Mouse (Mus musculus) testis, adult 2 months (tissue): ENCODE results near the gene Afap1.

ENCODE experiments used
- CTCF ChIP-seq: fragments of 200-500 bp; IDR thresholded peaks from 2 replicates; pipeline ENCODE4 v1.5.1; 2012; ENCODE audit warnings: low read depth, mild to moderate bottlenecking, inconsistent platforms, low read length, moderate library complexity; ENCODE audit not compliant: control insufficient read depth, insufficient read depth, insufficient replicate concordance
- POLR2A ChIP-seq: fragments of 200-500 bp; IDR thresholded peaks from 2 replicates; pipeline ENCODE4 v1.6.1; 2012; ENCODE audit warnings: low read depth, mild to moderate bottlenecking, inconsistent platforms, low read length, moderate library complexity; ENCODE audit not compliant: control insufficient read depth

DNA sequence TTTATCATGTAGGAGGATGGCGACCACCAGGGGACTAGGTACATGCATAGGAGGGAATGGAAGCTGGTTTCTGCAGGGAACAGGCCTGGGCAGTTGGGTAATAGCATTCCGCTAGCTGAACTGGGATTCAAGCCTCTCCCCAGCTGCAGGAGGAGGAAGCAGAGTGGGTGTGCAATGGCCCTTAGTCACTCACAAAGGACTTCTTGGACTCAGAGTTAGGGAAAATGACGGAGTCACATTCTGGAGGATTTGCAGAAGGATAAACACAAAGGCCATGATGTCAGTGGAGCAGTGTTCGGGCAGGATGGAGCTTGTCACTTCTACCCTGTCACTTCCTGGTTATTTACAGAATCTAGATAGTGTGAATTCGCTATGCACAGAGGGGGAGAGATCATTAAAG lies 50.4 kb downstream of the Afap1 start:
- no peak for TF ChIP-seq CTCF
- no peak for TF ChIP-seq POLR2A
